Mouse (Mus musculus) neural tube, embryonic 14.5 days (tissue): ENCODE data around the gene Has3. TPM values are rescaled to one million over a fixed set of nuclear protein-coding genes. Genes with fewer than 3 reads are reported as not detected.
A peak's percentile ranks its signal among the peaks of the same experiment; 100 is the strongest.

ENCODE experiments used
- ATAC-seq: fragments of 200-750 bp; cut with Nextera tagmentation; 2 replicates; pipeline ENCODE4 v1.8.0; 2017; ENCODE audit warnings: low read depth, mild to moderate bottlenecking, moderate TSS enrichment, moderate library complexity
- H3K27ac ChIP-seq: fragments of 300-500 bp; sonication (generic); 2 replicates; pipeline ENCODE4 v1.5.1; 2014; ENCODE audit warnings: low read depth, mild to moderate bottlenecking, control low read depth, low read length, moderate library complexity, mixed read lengths
- H3K27me3 ChIP-seq: fragments of 300-500 bp; sonication (generic); 2 replicates; pipeline ENCODE4 v1.6.1; 2014; ENCODE audit warnings: low read length; ENCODE audit not compliant: control insufficient read depth, insufficient read depth
- H3K36me3 ChIP-seq: fragments of 300-500 bp; sonication (generic); 2 replicates; pipeline ENCODE4 v1.6.1; 2014; ENCODE audit warnings: low read length, mixed read lengths; ENCODE audit not compliant: control insufficient read depth, insufficient read depth
- H3K4me1 ChIP-seq: fragments of 300-500 bp; sonication (generic); 2 replicates; pipeline ENCODE4 v1.6.1; 2014; ENCODE audit warnings: low read length; ENCODE audit not compliant: control insufficient read depth, insufficient read depth
- H3K4me2 ChIP-seq: fragments of 300-500 bp; sonication (generic); 2 replicates; pipeline ENCODE4 v1.6.1; 2014; ENCODE audit warnings: mild to moderate bottlenecking, low read depth, low read length, control low read depth
- H3K4me3 ChIP-seq: fragments of 300-500 bp; sonication (generic); 2 replicates; pipeline ENCODE4 v1.5.1; 2014; ENCODE audit warnings: low read depth, low read length, control low read depth, mixed read lengths
- H3K9ac ChIP-seq: fragments of 300-500 bp; sonication (generic); replicated peaks from 2 replicates; pipeline ENCODE4 v1.6.1; 2014; ENCODE audit warnings: low read depth, mild to moderate bottlenecking, control low read depth, low read length, mixed read lengths
- H3K9me3 ChIP-seq: fragments of 300-500 bp; sonication (generic); 2 replicates; pipeline ENCODE4 v1.6.1; 2016; ENCODE audit warnings: low read length; ENCODE audit not compliant: control insufficient read depth
- WGBS: fragments of 180-500 bp; shearing (Covaris S2); extraction: QIAGEN DNeasy Blood & Tissue Kit; methylation state at CpG from one replicate; pipeline ENCODE4 v1.1.7; 2014; 5-methylcytosine and 5-hydroxymethylcytosine counted together
- polyA plus RNA-seq: library from polyadenylated mRNA; unstranded; fragments of >200 nt; fragmentation: Nextera tagmentation; extraction: Ambion mirVana; gene quantifications from 2 replicates; pipeline ENCODE4 v1.2.1, GENCODE M21; 2014

The Has3 gene
- polyA plus RNA-seq, 1 experiment from 2014 or later, result 2.0 TPM

GRCm38 (mm10) chr8:106850034-106850433 lies 20.0 kb upstream of the Has3 start:
- Histone ChIP-seq H3K4me1 (no peaks in the 10 kb centered on the region), H3K9ac (no peak overlapping the region), H3K9me3 (no peaks in the 10 kb centered on the region), H3K36me3 (no peaks in the 10 kb centered on the region), H3K27ac (no peak overlapping the region), H3K4me2 (no peak overlapping the region), H3K27me3 (no peaks in the 10 kb centered on the region), H3K4me3 (no peak overlapping the region)
- 93% methylated on average over 10 of the region's 10 CpGs for WGBS
- no peak for ATAC-seq

GRCm38 (mm10) chr8:106854534-106855241 lies 15.4 kb upstream of the Has3 start:
- Histone ChIP-seq H3K27me3 (no peaks in the 10 kb centered on the region), H3K9ac (no peak overlapping the region), H3K36me3 (no peaks in the 10 kb centered on the region), H3K4me1 (no peaks in the 10 kb centered on the region), H3K9me3 (no peaks in the 10 kb centered on the region), H3K4me2 (no peak overlapping the region), H3K4me3 (no peak overlapping the region), H3K27ac (no peak overlapping the region)
- 59% methylated on average over 8 of the region's 8 CpGs for WGBS
- no peak for ATAC-seq

GRCm38 (mm10) chr8:106855242-106855562 lies 14.8 kb upstream of the Has3 start:
- Histone ChIP-seq H3K9ac (no peak overlapping the region), H3K36me3 (no peaks in the 10 kb centered on the region), H3K27ac (no peak overlapping the region), H3K27me3 (no peaks in the 10 kb centered on the region), H3K4me3 (no peak overlapping the region), H3K4me1 (no peaks in the 10 kb centered on the region), H3K9me3 (no peaks in the 10 kb centered on the region), H3K4me2 (no peak overlapping the region)
- WGBS, result 87% methylated on average over 3 of the region's 3 CpGs
- no peak for ATAC-seq

- Histone ChIP-seq H3K27ac (no peak overlapping the region), H3K9ac (no peak overlapping the region), H3K36me3 (no peaks in the 10 kb centered on the region), H3K27me3 (no peaks in the 10 kb centered on the region), H3K4me3 (no peak overlapping the region), H3K9me3 (no peaks in the 10 kb centered on the region), H3K4me2 (no peak overlapping the region), H3K4me1 (no peaks in the 10 kb centered on the region)
- ATAC-seq, result no peak
- WGBS, result 90% methylated on average over 10 of the region's 10 CpGs
Measured at GRCm38 (mm10) chr8:106862845-106863244, 7.2 kb upstream of the Has3 start.

- whole genome bisulfite sequencing, result 71% methylated on average over 9 of the region's 9 CpGs
- Histone ChIP-seq H3K27ac (no peak overlapping the region), H3K27me3 (peaks cover 8% of the 10 kb centered on the region), H3K36me3 (no peaks in the 10 kb centered on the region), H3K4me2 (no peak overlapping the region), H3K9me3 (no peaks in the 10 kb centered on the region), H3K4me3 (no peak overlapping the region), H3K4me1 (no peaks in the 10 kb centered on the region), H3K9ac (no peak overlapping the region)
- no peak for ATAC-seq
Measured at GRCm38 (mm10) chr8:106865354-106865753, 4.7 kb upstream of the Has3 start.

- peak; percentile 79 for ATAC-seq
- peaks cover 19% of the 10 kb centered on the region for H3K27me3 ChIP-seq
Measured at GRCm38 (mm10) chr8:106870537-106871327, 690 bp downstream of the Has3 start.

GRCm38 (mm10) chr8:106871328-106871926 lies 1.4 kb downstream of the Has3 start:
- H3K4me1 ChIP-seq, result peaks cover 19% of the 10 kb centered on the region
- peaks cover 19% of the 10 kb centered on the region for H3K27me3 ChIP-seq
- peak overlapping the region; percentile 65 for H3K9ac ChIP-seq
- under 1% methylated on average over 15 of the region's 15 CpGs for WGBS
- H3K4me3 ChIP-seq, result peak overlapping the region; percentile 55
- H3K9me3 ChIP-seq, result no peaks in the 10 kb centered on the region
- H3K27ac ChIP-seq, result peak overlapping the region; percentile 64
- 0 out of 2 replicates have a peak, but pooled peaks cover 6% of the 10 kb centered on the region for H3K36me3 ChIP-seq
- peak overlapping the region; percentile 95 for H3K4me2 ChIP-seq
- ATAC-seq, result peak; percentile 35; the same call in 1 of the 2 replicates

More at GRCm38 (mm10) chr8:106870537-106871327, 690 bp downstream of the Has3 start:
- peak overlapping the region; percentile 64 for H3K27ac ChIP-seq
- no peaks in the 10 kb centered on the region for H3K9me3 ChIP-seq
- H3K9ac ChIP-seq, result peak overlapping the region; percentile 65
- peak overlapping the region; percentile 55 for H3K4me3 ChIP-seq
- WGBS, result under 1% methylated on average over 50 of the region's 63 CpGs
- H3K36me3 ChIP-seq, result 0 out of 2 replicates have a peak, but pooled peaks cover 6% of the 10 kb centered on the region
- H3K4me1 ChIP-seq, result peaks cover 19% of the 10 kb centered on the region
- H3K4me2 ChIP-seq, result peak overlapping the region; percentile 95

GRCm38 (mm10) chr8:106871931-106872371 lies 1.9 kb downstream of the Has3 start:
- peak; percentile 41; the same call in 1 of the 2 replicates for ATAC-seq
- Histone ChIP-seq H3K4me2 (peak overlapping the region; percentile 95), H3K27ac (peak overlapping the region; percentile 52; the same call in 1 of the 2 replicates), H3K9me3 (no peaks in the 10 kb centered on the region), H3K4me3 (peak overlapping the region; percentile 55), H3K9ac (peak overlapping the region; percentile 65), H3K4me1 (peaks cover 19% of the 10 kb centered on the region), H3K27me3 (peaks cover 19% of the 10 kb centered on the region), H3K36me3 (0 out of 2 replicates have a peak, but pooled peaks cover 6% of the 10 kb centered on the region)
- WGBS, result under 1% methylated on average over 22 of the region's 22 CpGs
